In the genomic region with DNA sequence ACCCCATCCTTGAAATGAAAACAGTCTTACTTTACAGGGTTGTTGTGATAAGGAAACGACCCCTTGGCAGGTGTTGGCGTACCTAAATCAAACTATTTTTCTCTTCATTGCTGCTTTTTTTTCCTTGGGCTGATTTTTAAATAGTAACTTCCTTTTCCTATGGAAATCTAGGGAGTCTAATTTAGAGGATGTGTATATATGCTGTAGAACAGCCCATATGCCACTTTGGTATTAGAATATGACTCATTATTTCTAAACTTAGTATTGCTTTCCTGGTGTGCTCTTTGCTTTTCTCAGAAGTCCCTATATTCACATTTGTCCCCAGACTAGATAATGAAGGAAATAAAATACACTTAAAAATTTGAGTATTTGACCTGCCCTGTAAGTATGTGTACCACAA, we compare ENCODE assay signal across 28 mouse cellular contexts. TPM values are rescaled to one million over a fixed set of nuclear protein-coding genes. Genes with fewer than 3 reads are reported as not detected.
A peak's percentile ranks its signal among the peaks of the same experiment; 100 is the strongest.
DNase-seq lines count a peak whose midpoint lies in the region; ATAC-seq and TF ChIP-seq lines count a peak whose summit lies in the region.
"Had no signal": no experiment of that assay in that cellular context is flagged by ENCODE, and none has a peak within 500 bp of the region (broad histone marks: within the 10 kb centered on the region; RNA-seq: fewer than 3 reads in every experiment).

No protein-coding gene starts in this region.

- no peak overlapping the region for H3K4me3 ChIP-seq in left cerebral cortex, adult 2 months
- no peak overlapping the region for H3K4me3 ChIP-seq in lung, adult 2 months (replicated peaks; ENCODE audit: extremely low read depth, low read depth, low read length)

- no peak for DNase-seq in frontal cortex, postnatal 36 days (ENCODE audit: low spot score in 2 of 2)
- DNase-seq in left cerebral cortex, adult 2 months (ENCODE audit: extremely low spot score in 1 of 2, low spot score in 2 of 2) = no peak
- DNase-seq in left cerebral cortex, postnatal 14 days (ENCODE audit: low spot score in 2 of 2) = no peak
- peak; percentile 43 for DNase-seq in brain, adult 2 months (ENCODE audit: low read depth, low spot score)
- DNase-seq in telencephalon, adult 2 months (ENCODE audit: low read depth, low spot score) = peak; percentile 60
- DNase-seq in lung, adult 2 months = no peak
- no peak for DNase-seq in lung, postnatal 14 days
- DNase-seq: adrenal gland, adult 2 months; adrenal gland, adult 8-10 months; adrenal gland, postnatal 10 days; adrenal gland, postnatal 14 days; adrenal gland, postnatal 25 days; adrenal gland, postnatal 36 days; B cell, adult 2 months; cerebellum, adult 11 months; cerebellum, adult 11-12 months; cerebellum, adult 18-20 months had no signal

- whole genome bisulfite sequencing in lung, adult 2 months = 59% methylated on average over 2 of the region's 2 CpGs

- peak; percentile 80 for ATAC-seq in frontal cortex, adult (ENCODE audit: low TSS enrichment)
- ATAC-seq: activated CD4-positive, CD25-positive, alpha-beta regulatory T cell, adult 4 months; CD4-positive, CD25-positive, alpha-beta regulatory T cell, adult 4 months; Patski had no signal

- H3K4me1 ChIP-seq in lung, adult 2 months (ENCODE audit: control insufficient read depth, insufficient read depth, low read length) = no peaks in the 10 kb centered on the region

- intact Hi-C loops in left cerebral cortex, adult 2 months (cut with DNase I) = loop anchor here (5.0 kb wide), 1 partner anchor 75 kb away; no protein-coding TSS in a partner anchor
- intact Hi-C loops in left cerebral cortex, postnatal 14 days (cut with DNase I) = no loop called here

- H3K27ac ChIP-seq in left cerebral cortex, adult 2 months = peak overlapping the region; percentile 55

- TF ChIP-seq CTCF in left cerebral cortex, adult 2 months (IDR thresholded peaks at IDR 0.05) = no peak
- TF ChIP-seq CTCF in lung, adult 2 months (IDR thresholded peaks at IDR 0.05; ENCODE audit: insufficient read depth, low read length) = no peak

- no peak for TF ChIP-seq POLR2A in lung, adult 2 months (IDR thresholded peaks at IDR 0.05; ENCODE audit: borderline replicate concordance, extremely low read depth, low read depth, low read length)

RNA-seq across cellular contexts. Expression of gene Sptssb, which starts 17.8 kb away (rescaled TPM):
- 1 to 10 TPM; 5.3 to 5.8 TPM for total RNA-seq in left cerebral cortex, adult 2 months (2021)
- 1 to 10 TPM; 3.3 to 4.1 TPM for total RNA-seq in left cerebral cortex, postnatal 14 days (2021)
- 1.4 and 40.5 TPM in 2 replicates for polyA plus RNA-seq in lung, adult 2 months (2012; rRNA removed)
- total RNA-seq: adrenal gland, adult 18-20 months; adrenal gland, adult 2 months; adrenal gland, adult 8-10 months; adrenal gland, postnatal 10 days; adrenal gland, postnatal 14 days; adrenal gland, postnatal 25 days; adrenal gland, postnatal 36 days; adrenal gland, postnatal 4 days; CH12.LX; ES-E14; G1E; MEL had no signal
- polyA plus RNA-seq: activated CD4-positive, CD25-positive, alpha-beta regulatory T cell, adult 4 months; adrenal gland, adult 2 months; C2C12; CD4-positive, CD25-positive, alpha-beta regulatory T cell, adult 4 months; G1E had no signal

Comparison
In these comparisons a context has a peak if more than half of its experiments do, and no peak if none do; other contexts are left out.
1. DNase-seq: peak in brain, adult 2 months (single experiment) and telencephalon, adult 2 months (single experiment); none in frontal cortex, postnatal 36 days (0 of 2), left cerebral cortex, adult 2 months (0 of 2), left cerebral cortex, postnatal 14 days (0 of 2), lung, adult 2 months (single experiment) and lung, postnatal 14 days (single experiment).